Mouse (Mus musculus) neural tube, embryonic 11.5 days (tissue): ENCODE results near the gene Scnn1b. TPM values are rescaled to one million over a fixed set of nuclear protein-coding genes. Genes with fewer than 3 reads are reported as not detected.

Source experiments
- polyA plus RNA-seq: library from polyadenylated mRNA; unstranded; fragments of >200 nt; fragmentation: Nextera tagmentation; extraction: Ambion mirVana; gene quantifications from 2 replicates; pipeline ENCODE4 v1.2.1, GENCODE M21; 2014

Gene Scnn1b
- polyA plus RNA-seq, 1 experiment from 2014 or later: 0.19 TPM

Other genes with a start within 250 kb of the Scnn1b start
- 4.2 and 4.5 TPM in 2 replicates for gene Usp31, start 157.8 kb upstream of the Scnn1b start, polyA plus RNA-seq
- gene Scnn1g, start 130.6 kb upstream of the Scnn1b start, polyA plus RNA-seq: 0.07 and 0.35 TPM in 2 replicates
- gene Cog7, start 116.7 kb downstream of the Scnn1b start, polyA plus RNA-seq: 18.9 and 19.5 TPM in 2 replicates
- gene Gga2, start 156.2 kb downstream of the Scnn1b start, polyA plus RNA-seq: 70.4 and 72.5 TPM in 2 replicates
- gene Ubfd1, start 202.1 kb downstream of the Scnn1b start, polyA plus RNA-seq: 98.6 and 110 TPM in 2 replicates
- gene Ears2, start 202.2 kb downstream of the Scnn1b start, polyA plus RNA-seq: 13.0 and 14.2 TPM in 2 replicates
- gene Ndufab1, start 236.8 kb downstream of the Scnn1b start, polyA plus RNA-seq: 659 and 695 TPM in 2 replicates